Mouse (Mus musculus): ENCODE results near the gene Galr3. TPM values are rescaled to one million over a fixed set of nuclear protein-coding genes. Genes with fewer than 3 reads are reported as not detected.
A peak's percentile ranks its signal among the peaks of the same experiment; 100 is the strongest.

Gene Galr3
- 0.30 and 0.50 TPM in 2 replicates for polyA plus RNA-seq (2012; rRNA removed)
- polyA plus RNA-seq (2014; fragmentation: Nextera tagmentation; extraction: Ambion mirVana): not detected in 2 replicates

DNA sequence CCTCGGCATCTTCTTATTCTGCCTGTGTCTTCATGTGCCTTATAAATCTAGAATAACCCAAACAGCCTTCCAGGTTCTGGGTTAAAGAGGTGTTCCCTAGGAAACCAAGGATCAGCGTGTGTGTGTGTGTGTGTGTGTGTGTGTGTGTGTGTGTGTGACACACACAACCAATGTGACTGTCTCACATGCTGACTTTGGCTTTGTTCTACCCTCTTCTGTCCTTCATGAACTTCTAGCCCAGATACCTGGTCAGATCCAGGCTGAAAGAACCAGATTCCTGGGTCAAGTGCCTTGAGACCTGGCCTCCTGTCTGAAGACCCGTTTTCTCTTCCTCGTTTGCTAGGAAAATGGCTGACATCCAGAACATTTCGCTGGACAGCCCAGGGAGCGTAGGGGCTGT lies at the start of gene Galr3:
Gene Galr3, plus strand, starts transcription at position 301 of the 400 bp plus-strand sequence.
- H3K27ac ChIP-seq: no peak within 1 kb of the TSS
- H3K27me3 ChIP-seq (ENCODE audit: control insufficient read depth, insufficient read depth, low read length): peaks cover 28% of the 10 kb centered on the region
- peak within 1 kb of the TSS; percentile 35 to 50 for H3K4me3 ChIP-seq (ENCODE audit: insufficient read depth in 1 of 2, low read depth in 2 of 2, low read length in 2 of 2)
- ATAC-seq (ENCODE audit: insufficient read depth): no peak
- WGBS (ENCODE audit: insufficient replicate concordance): 53% methylated on average over 6 of the region's 6 CpGs
- no peaks in the 10 kb centered on the region for H3K36me3 ChIP-seq (replicated peaks; ENCODE audit: control insufficient read depth, insufficient read depth, low read depth)
- DNase-seq (ENCODE audit: low read depth in 3 of 3, low spot score in 3 of 3): no peak
- no peak for TF ChIP-seq EP300 (IDR thresholded peaks at IDR 0.05; ENCODE audit: low read depth)
- TF ChIP-seq CTCF (IDR thresholded peaks at IDR 0.05; ENCODE audit: low read depth): no peak
- H3K4me2 ChIP-seq (ENCODE audit: low read depth): peak within 1 kb of the TSS; percentile 72
- H3K9me3 ChIP-seq (ENCODE audit: control insufficient read depth, low read length): no peaks in the 10 kb centered on the region
- peaks cover 6 to 15% of the 10 kb centered on the region in 2 experiments; a peak in 3 of 4 replicates for H3K4me1 ChIP-seq (replicated peaks; ENCODE audit: control insufficient read depth in 2 of 2, insufficient read depth in 2 of 2, low read length in 1 of 2)
- no peak within 1 kb of the TSS for H3K9ac ChIP-seq (replicated peaks)

DNA sequence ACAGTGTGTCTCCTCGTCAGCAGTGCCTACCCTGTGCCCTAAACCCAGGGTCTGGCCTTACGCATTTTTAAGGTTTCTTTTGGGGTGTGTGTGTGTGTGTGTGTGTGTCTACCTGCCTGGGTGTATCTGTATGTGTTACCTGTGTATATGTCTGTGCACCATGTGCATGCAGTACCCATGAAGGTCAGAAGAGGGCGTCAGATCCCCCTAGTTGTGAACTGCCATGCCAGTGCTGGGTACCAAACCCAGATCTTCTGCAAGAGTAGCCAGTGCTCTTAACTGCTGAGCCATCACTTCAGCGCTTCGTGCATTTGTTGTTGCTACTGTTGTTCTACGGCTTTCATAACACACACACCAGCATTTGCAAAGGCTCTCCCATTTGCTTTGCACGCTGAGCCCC lies 49.5 kb upstream of the Galr3 start:
- no peak for TF ChIP-seq EP300 (IDR thresholded peaks at IDR 0.05; ENCODE audit: low read depth)
- TF ChIP-seq CTCF (IDR thresholded peaks at IDR 0.05; ENCODE audit: low read depth): peak; percentile 55
- H3K27me3 ChIP-seq (ENCODE audit: control insufficient read depth, insufficient read depth, low read length): no peaks in the 10 kb centered on the region
- H3K36me3 ChIP-seq (replicated peaks; ENCODE audit: control insufficient read depth, insufficient read depth, low read depth): peaks cover 37% of the 10 kb centered on the region
- DNase-seq (ENCODE audit: low read depth in 3 of 3, low spot score in 3 of 3): no peak
- H3K4me1 ChIP-seq (replicated peaks; ENCODE audit: control insufficient read depth in 2 of 2, insufficient read depth in 2 of 2, low read length in 1 of 2): peaks cover 0 to 3% of the 10 kb centered on the region in 2 experiments; a peak in 2 of 4 replicates
- H3K9ac ChIP-seq (replicated peaks): no peak overlapping the region
- no peak overlapping the region for H3K4me2 ChIP-seq (ENCODE audit: low read depth)
- H3K4me3 ChIP-seq (ENCODE audit: insufficient read depth in 1 of 2, low read depth in 2 of 2, low read length in 2 of 2): no peak overlapping the region
- H3K9me3 ChIP-seq (ENCODE audit: control insufficient read depth, low read length): no peaks in the 10 kb centered on the region
- WGBS (ENCODE audit: insufficient replicate concordance): 81% methylated on average over 7 of the region's 7 CpGs
- H3K27ac ChIP-seq: no peak overlapping the region
- ATAC-seq (ENCODE audit: insufficient read depth): no peak

DNA sequence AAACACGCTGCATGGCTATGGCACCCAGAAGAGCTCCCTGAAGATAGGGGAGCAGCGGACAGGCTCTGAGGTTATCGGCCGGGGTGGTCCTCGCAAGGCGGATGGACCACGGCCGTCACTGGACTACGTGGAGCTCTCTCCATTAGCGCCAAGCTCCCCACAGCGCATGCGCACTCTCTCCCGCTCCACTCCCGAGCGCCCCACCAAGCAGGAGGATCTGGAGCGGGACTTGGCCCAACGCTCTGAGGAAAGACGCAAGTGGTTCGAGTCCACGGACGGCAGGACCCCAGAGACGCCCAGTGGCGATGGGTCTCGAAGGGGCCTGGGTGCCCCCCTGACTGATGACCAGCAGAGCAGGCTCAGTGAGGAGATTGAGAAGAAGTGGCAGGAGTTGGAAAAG lies 48.8 kb upstream of the Galr3 start:
- Histone ChIP-seq H3K4me3 (ENCODE audit: insufficient read depth in 1 of 2, low read depth in 2 of 2, low read length in 2 of 2) (no peak overlapping the region), H3K9me3 (ENCODE audit: control insufficient read depth, low read length) (no peaks in the 10 kb centered on the region), H3K36me3 (replicated peaks; ENCODE audit: control insufficient read depth, insufficient read depth, low read depth) (peaks cover 37% of the 10 kb centered on the region), H3K27me3 (ENCODE audit: control insufficient read depth, insufficient read depth, low read length) (no peaks in the 10 kb centered on the region), H3K9ac (replicated peaks) (no peak overlapping the region), H3K4me2 (ENCODE audit: low read depth) (no peak overlapping the region), H3K4me1 (replicated peaks; ENCODE audit: control insufficient read depth in 2 of 2, insufficient read depth in 2 of 2, low read length in 1 of 2) (peaks cover 0 to 3% of the 10 kb centered on the region in 2 experiments; a peak in 2 of 4 replicates), H3K27ac (no peak overlapping the region)
- TF ChIP-seq CTCF (IDR thresholded peaks at IDR 0.05; ENCODE audit: low read depth) (no peak), EP300 (IDR thresholded peaks at IDR 0.05; ENCODE audit: low read depth) (no peak)
- 93% methylated on average over 24 of the region's 24 CpGs for WGBS (ENCODE audit: insufficient replicate concordance)
- DNase-seq (ENCODE audit: low read depth in 3 of 3, low spot score in 3 of 3): no peak
- no peak for ATAC-seq (ENCODE audit: insufficient read depth)

DNA sequence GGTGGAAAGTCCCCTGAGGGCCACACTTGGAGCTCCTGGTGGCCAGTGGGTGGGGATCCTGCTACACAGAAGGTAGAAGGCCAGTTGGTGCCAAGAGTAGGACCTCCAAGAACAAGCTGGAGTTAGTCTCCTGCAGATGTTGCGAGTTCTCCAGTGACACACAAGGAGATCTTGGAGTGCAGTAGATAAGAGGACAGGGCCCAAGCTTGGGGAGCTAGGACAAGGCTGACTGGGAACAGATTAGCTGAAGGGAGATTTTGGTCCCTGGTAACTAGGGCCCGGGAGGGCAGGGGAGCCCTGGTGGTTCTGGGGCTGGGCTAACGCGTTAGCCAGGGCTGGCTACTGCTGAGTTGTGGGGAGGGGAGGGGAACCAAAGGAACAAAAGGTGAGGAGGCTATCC lies 45.8 kb upstream of the Galr3 start:
- ATAC-seq (ENCODE audit: insufficient read depth) (peak; percentile 28; the same call in 1 of the 2 replicates), DNase-seq (ENCODE audit: low read depth in 3 of 3, low spot score in 3 of 3) (no peak)
- H3K36me3 ChIP-seq (replicated peaks; ENCODE audit: control insufficient read depth, insufficient read depth, low read depth): peaks cover 35% of the 10 kb centered on the region
- TF ChIP-seq EP300 (IDR thresholded peaks at IDR 0.05; ENCODE audit: low read depth): no peak
- TF ChIP-seq CTCF (IDR thresholded peaks at IDR 0.05; ENCODE audit: low read depth): no peak
- WGBS (ENCODE audit: insufficient replicate concordance): 47% methylated on average over 4 of the region's 4 CpGs
- no peak overlapping the region for H3K9ac ChIP-seq (replicated peaks)
- no peak overlapping the region for H3K4me2 ChIP-seq (ENCODE audit: low read depth)
- H3K4me1 ChIP-seq (replicated peaks; ENCODE audit: control insufficient read depth in 2 of 2, insufficient read depth in 2 of 2, low read length in 1 of 2): peaks cover 0 to 3% of the 10 kb centered on the region in 2 experiments; a peak in 2 of 4 replicates
- no peaks in the 10 kb centered on the region for H3K9me3 ChIP-seq (ENCODE audit: control insufficient read depth, low read length)
- no peak overlapping the region for H3K27ac ChIP-seq
- H3K4me3 ChIP-seq (ENCODE audit: insufficient read depth in 1 of 2, low read depth in 2 of 2, low read length in 2 of 2): no peak overlapping the region
- no peaks in the 10 kb centered on the region for H3K27me3 ChIP-seq (ENCODE audit: control insufficient read depth, insufficient read depth, low read length)

DNA sequence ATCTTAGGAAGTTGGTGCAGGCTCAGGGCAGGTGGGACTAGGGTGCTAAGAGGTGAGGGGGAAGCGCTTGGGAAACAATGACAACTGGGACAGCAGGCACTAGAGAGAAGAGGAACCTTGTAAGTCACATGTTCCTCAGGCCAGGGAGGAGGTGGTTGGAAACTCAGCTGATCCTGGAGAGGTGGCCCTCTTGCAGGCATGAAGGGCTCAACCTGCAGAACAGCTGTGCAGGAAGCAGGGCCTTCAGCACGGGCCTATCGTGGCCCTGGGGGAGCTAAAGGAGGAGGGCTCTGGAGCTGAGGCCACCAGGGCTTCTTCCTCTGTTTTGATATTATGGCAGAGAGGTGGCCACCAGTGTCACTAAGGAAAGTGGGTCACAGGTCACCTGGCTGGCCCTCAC lies 45.0 kb upstream of the Galr3 start:
- Histone ChIP-seq H3K27ac (no peak overlapping the region), H3K27me3 (ENCODE audit: control insufficient read depth, insufficient read depth, low read length) (no peaks in the 10 kb centered on the region), H3K9me3 (ENCODE audit: control insufficient read depth, low read length) (no peaks in the 10 kb centered on the region), H3K36me3 (replicated peaks; ENCODE audit: control insufficient read depth, insufficient read depth, low read depth) (peaks cover 32% of the 10 kb centered on the region), H3K4me1 (replicated peaks; ENCODE audit: control insufficient read depth in 2 of 2, insufficient read depth in 2 of 2, low read length in 1 of 2) (peaks cover 0 to 3% of the 10 kb centered on the region in 2 experiments; a peak in 2 of 4 replicates), H3K4me2 (ENCODE audit: low read depth) (no peak overlapping the region), H3K4me3 (ENCODE audit: insufficient read depth in 1 of 2, low read depth in 2 of 2, low read length in 2 of 2) (no peak overlapping the region), H3K9ac (replicated peaks) (no peak overlapping the region)
- no peak for DNase-seq (ENCODE audit: low read depth in 3 of 3, low spot score in 3 of 3)
- TF ChIP-seq CTCF (IDR thresholded peaks at IDR 0.05; ENCODE audit: low read depth) (no peak), EP300 (IDR thresholded peaks at IDR 0.05; ENCODE audit: low read depth) (no peak)
- WGBS (ENCODE audit: insufficient replicate concordance): 37% methylated on average over 3 of the region's 3 CpGs
- ATAC-seq (ENCODE audit: insufficient read depth): 0 out of 2 replicates have a peak, but pooled peaks have one; percentile 13
